Mouse (Mus musculus): ENCODE results near the gene Lcn9.
A peak's percentile ranks its signal among the peaks of the same experiment; 100 is the strongest.

Lcn9 gene

DNA sequence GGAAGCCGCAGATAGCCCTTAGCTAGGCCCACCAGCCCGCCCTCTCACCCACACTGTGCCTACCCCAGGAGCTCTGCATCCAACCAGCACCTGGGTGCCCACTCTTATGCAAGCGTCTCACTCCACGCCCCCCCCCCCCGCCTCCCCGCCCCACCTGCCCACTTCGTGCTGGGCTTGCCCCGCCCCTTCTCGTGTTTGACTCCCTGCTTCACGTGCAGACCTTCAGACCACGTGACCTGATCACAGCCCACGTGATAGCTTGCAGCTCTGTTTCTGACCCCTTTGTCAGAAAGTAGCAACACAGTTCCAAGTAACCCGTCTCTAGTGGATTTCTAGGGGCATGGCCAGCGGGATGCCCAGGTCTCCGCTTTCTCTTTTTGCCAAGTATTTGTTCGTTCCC is 24.3 kb downstream of the Lcn9 start, which contains the start of gene Sohlh1:
Gene Sohlh1, minus strand, starts transcription at position 23 of the 400 bp plus-strand sequence.
- no peak for DNase-seq (ENCODE audit: low read depth in 2 of 2, low spot score in 2 of 2)

DNA sequence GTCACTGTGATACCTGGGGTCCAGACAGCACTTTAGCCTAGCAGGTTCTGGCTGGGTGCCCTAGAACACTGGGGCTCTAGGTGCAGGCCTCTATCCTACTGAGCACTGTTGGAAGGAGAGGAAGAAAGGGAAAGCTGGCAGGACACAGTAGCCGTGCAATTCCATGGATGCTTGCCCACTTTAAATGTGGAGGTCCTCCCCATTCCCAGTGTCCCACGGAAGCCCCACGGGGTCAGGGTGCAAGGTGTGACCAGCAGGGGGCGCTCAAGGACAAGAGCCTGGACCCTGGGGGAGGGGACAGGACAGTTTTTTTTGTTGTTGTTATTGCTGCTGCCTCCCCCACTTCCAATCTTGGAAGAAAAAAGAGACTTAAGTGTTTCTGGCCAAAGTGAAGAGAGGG is 27.4 kb downstream of the Lcn9 start:
- peak; percentile 56 to 60 for DNase-seq (ENCODE audit: low read depth in 2 of 2, low spot score in 2 of 2)

- no peak for DNase-seq (ENCODE audit: low read depth in 2 of 2, low spot score in 2 of 2)
Observed at GRCm38 (mm10) chr2:25852626-25853025, 29.7 kb downstream of the Lcn9 start.

GRCm38 (mm10) chr2:25853998-25854397 is 31.0 kb downstream of the Lcn9 start:
- no peak for DNase-seq (ENCODE audit: low read depth in 2 of 2, low spot score in 2 of 2)

DNA sequence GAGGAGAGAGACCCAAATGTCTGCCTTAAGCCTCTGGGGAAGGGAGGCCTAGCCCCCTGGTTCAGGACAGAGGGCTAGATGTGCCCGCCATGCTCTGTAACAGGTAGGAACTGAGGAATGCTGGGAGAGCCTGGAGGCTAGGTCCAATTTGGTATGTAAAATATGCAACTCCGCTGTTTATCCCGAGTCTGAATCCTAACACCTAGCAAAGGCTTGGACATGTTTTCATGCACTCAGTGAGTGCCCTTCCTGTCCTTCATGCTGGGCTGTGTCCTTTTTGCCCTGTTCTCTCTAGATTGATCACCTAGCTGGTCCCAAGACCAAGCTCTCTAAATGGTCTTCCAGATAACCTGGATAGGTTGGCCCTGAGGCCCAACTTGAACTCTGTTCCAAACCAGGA is 36.9 kb downstream of the Lcn9 start:
- DNase-seq (ENCODE audit: low read depth in 2 of 2, low spot score in 2 of 2) = no peak

- no peak for DNase-seq (ENCODE audit: low read depth in 2 of 2, low spot score in 2 of 2)
Observed at GRCm38 (mm10) chr2:25862038-25862437, 39.1 kb downstream of the Lcn9 start.

DNA sequence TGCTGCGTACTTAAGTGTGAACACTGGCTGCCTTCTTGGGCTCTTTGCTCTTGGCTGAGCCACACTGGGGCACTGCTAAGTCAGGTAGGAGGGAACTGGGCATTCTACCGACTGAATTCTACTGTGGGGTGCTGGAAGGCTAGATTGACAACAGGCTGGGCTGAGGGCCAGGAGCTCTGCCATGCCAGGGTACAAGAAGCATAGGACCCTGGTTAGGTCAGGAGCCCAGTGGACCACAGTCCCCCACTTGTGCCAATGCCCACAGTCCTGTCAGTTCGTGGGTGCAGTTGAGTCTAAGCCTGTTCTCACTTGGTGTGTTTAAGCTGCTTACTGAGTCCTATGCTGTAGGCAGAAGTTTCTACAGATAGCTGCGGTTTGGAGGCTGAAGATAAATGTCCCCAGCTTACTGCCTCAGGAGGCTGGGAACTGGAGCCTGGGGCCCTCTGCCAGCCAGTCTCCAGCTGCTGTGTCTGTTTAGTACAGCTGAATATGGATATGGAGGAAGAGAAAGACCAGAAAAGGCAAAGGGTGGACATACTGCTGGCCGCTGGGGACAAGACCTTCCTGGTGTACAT is 39.8 kb downstream of the Lcn9 start:
- DNase-seq (ENCODE audit: low read depth in 2 of 2, low spot score in 2 of 2) = no peak

GRCm38 (mm10) chr2:25863337-25864131 is 40.6 kb downstream of the Lcn9 start, which contains the start of gene Kcnt1:
Gene Kcnt1, plus strand, starts transcription at chr2:25863734.
- DNase-seq (ENCODE audit: low read depth in 2 of 2, low spot score in 2 of 2) = no peak

- no peak for DNase-seq (ENCODE audit: low read depth in 2 of 2, low spot score in 2 of 2)
Observed at GRCm38 (mm10) chr2:25864230-25864629, 41.3 kb downstream of the Lcn9 start.

GRCm38 (mm10) chr2:25865412-25865811 is 42.5 kb downstream of the Lcn9 start:
- DNase-seq (ENCODE audit: low read depth in 2 of 2, low spot score in 2 of 2) = no peak

- no peak for DNase-seq (ENCODE audit: low read depth in 2 of 2, low spot score in 2 of 2)
Observed at GRCm38 (mm10) chr2:25866656-25867055, 43.7 kb downstream of the Lcn9 start.
